Mouse (Mus musculus) testis, postnatal 14 days (tissue): Measurements from ENCODE around the gene Celf2.

ENCODE experiments used
- DNase-seq: peaks from one replicate; pipeline ENCODE4 v3.0.0; 2021; ENCODE audit warnings: low spot score

The Celf2 gene

GRCm38 (mm10) chr2:7022184-7022583 lies 487.2 kb downstream of the Celf2 start:
- no peak for DNase-seq

DNA sequence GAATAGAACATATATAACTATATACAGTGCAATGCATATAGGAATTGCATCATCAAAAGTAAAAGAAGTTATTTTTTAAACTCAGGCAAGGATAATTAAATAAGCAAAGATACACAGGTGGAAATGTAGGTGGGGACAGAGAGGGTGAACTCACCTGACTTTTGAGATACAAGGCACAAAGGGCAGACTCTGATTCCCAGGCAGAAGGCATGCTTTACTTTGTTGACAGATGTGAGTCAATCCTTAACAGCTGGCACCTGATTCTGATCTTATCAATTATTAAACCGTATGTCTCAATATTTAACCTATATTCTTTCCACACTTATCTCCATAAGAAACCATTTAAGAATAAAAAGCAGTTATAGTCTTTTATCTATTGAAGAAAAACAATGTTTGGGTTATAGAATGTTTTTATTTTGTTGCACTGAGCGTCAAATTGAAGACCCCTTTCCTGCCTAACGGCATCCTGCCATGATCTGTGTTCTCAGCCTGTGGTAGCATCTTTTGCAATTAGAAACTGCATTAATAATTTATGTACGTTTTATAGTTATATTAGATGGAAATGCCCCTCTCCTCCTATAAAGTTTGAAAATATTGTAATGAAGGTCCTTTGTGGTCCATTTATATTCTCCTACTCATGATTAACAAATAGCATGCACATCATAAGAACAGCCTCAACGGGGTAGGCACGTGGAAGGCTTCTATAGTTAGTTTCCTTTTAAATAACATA lies 491.8 kb downstream of the Celf2 start:
- DNase-seq, result no peak

- no peak for DNase-seq
Observed at GRCm38 (mm10) chr2:7013126-7013525, 496.2 kb downstream of the Celf2 start.

- no peak for DNase-seq
Observed at GRCm38 (mm10) chr2:7006816-7007215, 502.5 kb downstream of the Celf2 start.

DNA sequence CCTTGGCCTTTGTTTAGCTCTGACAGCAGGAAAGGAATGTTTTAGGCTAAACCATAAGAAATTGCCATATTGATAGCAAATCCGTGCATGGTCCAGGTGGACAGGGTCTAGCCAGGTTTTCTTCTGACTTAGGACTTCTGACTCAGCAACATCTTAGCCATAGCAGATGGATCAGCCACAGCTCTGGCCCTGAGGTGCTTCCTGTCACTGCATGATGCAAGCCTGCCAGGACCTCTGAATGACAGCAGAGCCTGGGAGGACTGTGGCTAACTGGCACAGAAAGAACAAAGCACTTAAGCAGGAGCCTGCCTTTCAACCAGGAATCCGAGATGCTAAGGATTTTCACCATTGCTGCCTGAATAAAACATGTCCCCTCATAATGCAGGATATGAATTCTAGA lies 507.4 kb downstream of the Celf2 start:
- DNase-seq, result no peak

- no peak for DNase-seq
Observed at GRCm38 (mm10) chr2:6991010-6991421, 518.3 kb downstream of the Celf2 start.

GRCm38 (mm10) chr2:6985706-6986105 lies 523.7 kb downstream of the Celf2 start:
- no peak for DNase-seq

DNA sequence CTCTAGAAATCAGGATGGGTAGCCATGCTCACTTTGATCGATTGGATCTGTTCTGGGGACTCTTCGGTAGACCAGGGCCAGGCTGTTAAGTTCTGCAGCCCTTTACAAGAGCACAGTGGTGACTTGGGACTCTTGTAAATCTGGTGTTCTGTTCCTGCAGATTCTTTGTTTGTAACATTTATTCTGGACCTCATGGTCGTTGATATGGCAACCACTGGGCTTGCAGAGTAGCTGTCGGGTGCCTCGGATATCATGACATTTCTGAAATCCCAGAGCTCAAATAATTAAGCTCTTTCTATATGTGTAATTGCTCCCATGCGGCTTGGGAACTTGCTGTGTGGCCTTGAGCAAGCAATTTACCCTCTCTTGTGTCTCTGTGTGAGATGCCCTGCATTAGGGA lies 525.5 kb downstream of the Celf2 start:
- DNase-seq, result no peak

GRCm38 (mm10) chr2:6976300-6976699 lies 533.1 kb downstream of the Celf2 start:
- DNase-seq, result no peak

DNA sequence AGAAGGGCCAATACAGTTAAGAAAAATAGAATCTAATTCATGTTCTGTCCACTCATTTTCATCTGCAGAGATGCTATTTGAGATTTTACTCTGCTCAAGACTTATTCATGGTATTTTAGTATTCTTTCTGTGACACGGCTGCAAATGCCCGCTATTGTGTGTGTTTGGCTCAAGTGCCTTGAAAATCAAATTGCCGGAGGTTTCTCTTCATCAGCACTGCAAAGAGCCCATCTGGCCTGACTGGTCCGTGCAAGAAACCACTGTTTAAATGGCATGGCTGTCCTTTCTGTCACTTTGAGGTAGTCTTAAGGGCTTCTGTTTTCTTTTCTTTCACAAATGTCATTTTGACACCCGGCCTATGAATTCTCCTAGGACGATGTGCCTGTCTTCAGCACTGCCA lies 540.1 kb downstream of the Celf2 start:
- no peak for DNase-seq

- DNase-seq, result no peak
Observed at GRCm38 (mm10) chr2:6965243-6965642, 544.1 kb downstream of the Celf2 start.

DNA sequence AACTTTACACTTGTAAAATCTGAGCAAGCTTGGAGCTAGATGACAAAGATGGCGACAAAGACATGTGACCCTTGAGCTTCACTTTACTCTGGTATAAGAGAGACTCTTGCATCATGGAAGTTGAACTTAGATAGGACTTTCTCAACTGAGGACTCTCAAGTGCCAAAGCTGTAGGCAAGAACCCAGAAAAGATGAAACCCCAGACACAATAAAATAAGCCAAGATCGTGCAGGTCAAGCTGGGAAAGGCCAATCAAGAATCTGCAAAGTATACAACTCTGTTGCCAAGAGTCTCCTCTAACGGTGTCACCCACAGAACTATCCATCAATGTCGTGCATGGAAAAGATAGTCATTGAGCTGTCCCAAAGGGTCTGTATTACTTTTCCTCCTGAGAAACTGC lies 558.7 kb downstream of the Celf2 start:
- DNase-seq, result no peak

- no peak for DNase-seq
Observed at GRCm38 (mm10) chr2:6945638-6946415, 563.5 kb downstream of the Celf2 start.

DNA sequence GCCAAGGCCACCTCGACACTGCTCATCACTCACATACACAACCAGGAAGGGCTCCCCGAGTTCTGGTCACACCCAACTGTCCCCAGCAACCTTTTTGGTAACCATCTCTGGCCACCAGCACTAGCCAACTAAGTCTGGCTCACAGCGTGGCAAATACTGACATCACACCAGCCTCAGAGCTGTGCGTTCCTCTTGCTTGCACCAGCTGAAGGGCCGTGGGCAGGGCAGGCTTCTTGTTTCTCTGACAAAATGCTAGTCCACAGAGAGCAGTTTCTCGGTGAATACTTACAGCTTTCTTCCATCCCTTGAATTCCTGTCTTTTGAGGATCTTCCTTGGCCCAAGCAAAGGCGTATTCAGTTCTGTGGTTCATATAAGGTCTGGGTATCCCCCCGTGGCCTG lies 565.7 kb downstream of the Celf2 start:
- DNase-seq, result no peak

DNA sequence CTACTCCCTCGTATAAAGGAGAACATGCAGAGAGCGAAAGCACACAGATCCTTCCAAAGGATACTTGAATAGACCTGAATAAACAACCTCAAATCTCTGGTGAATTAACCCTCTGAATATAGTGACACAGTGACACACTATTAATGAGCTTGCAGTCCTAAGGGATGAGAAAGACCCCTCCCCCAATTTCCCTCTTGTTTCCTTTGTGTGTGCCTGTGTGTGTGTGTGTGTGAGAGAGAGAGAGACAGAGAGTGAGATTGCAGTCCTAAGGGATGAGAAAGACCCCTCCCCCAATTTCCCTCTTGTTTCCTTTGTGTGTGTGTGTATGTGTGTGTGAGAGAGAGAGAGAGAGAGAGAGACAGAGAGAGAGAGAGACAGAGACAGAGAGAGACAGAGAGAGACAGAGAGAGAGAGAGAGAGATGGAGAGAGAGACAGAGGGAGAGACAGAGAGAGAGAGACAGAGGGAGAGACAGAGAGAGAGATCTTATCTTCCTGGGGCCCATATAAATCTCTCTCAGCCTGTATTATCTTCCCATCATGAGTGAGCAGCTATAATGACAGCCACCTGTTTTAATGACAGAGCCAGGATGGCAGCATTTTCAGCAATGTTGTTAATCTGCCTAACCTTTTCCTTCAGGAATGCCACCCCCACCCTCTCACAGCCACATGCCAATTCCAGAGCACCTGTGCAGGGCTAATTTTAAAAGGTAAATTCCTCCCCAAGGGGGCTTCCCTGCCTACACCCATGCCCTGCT lies 566.5 kb downstream of the Celf2 start:
- DNase-seq, result no peak

DNA sequence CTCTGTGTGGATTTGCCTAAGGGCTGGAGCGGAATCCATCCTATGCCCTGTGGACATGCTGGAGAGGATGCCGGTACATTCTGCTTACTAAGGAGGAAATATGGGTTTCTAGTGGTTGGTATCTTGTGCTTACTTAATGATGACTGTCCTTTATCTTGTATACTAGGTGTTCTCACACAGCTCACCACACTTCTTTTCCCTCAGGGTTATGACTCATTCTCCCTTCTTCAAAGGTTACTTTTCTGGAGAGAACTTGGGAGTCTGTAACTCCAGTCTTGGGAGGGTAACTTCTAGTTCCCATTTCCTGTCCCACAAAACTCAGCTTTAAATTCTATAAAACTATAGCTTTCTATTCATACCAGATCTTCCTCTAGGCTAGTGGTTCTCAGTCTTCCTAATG lies 570.2 kb downstream of the Celf2 start:
- DNase-seq, result no peak

GRCm38 (mm10) chr2:6933130-6933529 lies 576.2 kb downstream of the Celf2 start:
- no peak for DNase-seq

DNA sequence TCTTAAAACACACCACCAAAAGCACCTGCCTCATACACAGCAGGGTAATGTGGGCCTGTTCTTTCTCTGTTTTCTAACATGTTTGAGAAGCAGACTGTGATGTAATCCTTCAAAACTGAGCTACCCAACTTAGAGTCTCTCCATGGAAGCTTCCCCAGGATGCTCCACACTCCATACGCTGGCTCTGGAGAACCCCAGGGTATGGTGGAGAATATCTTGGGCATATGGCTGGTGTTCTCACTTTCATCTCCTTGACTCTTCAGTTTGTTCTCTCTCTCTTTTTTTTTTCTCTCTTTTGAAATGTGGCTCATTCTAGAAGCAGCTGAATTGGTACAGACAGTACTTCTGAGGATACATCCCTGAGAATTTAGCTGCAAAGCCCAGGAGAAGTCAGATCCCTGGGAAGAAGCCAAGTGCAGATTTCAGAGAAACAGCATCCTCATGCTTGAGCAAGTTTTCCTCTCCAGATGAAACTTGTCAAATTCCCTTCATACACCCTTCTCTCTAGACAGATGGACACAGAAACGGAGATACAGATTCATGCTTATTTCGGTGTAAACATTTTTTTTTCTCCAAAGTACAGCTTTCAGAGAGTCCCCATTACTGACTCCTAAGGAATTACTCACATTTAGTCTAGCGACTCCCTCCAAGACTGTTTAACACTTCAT lies 581.5 kb downstream of the Celf2 start:
- DNase-seq, result no peak

GRCm38 (mm10) chr2:6925505-6925904 lies 583.9 kb downstream of the Celf2 start:
- DNase-seq, result no peak

- DNase-seq, result no peak
Observed at GRCm38 (mm10) chr2:6923738-6924474, 585.5 kb downstream of the Celf2 start.

DNA sequence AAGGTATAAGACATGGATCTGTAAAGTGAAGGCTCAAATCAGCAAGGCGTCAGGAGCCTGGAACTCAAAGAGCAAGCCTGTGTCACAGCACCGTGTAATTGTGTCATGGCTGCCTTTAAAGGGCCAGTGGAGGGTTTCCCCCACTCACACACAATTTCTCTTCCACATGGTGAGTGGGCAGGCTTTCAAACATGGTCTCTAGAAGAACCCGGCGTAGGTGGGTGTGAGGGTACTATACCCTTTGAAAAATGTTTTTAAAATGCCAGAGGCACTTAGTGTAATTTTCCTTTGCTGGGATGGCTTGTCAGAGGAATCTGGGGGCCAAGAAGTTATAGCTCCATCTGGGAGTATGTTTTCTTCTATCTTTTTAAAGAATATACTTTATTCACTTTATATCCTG lies 594.0 kb downstream of the Celf2 start:
- DNase-seq, result no peak

GRCm38 (mm10) chr2:6913315-6913714 lies 596.0 kb downstream of the Celf2 start:
- no peak for DNase-seq
